Mouse (Mus musculus) cerebellum, adult (tissue): ENCODE measurements around the gene Efcab12.
"Not testable (repeated sequence)": the region's sequence is repeated elsewhere in the genome, so short reads cannot be mapped to it uniquely, and the experiment has no call there.

Source experiments
- ATAC-seq: cut with Nextera tagmentation; 2 replicates; pipeline ENCODE4 v1.9.2; 2017; ENCODE audit warnings: mild to moderate bottlenecking, moderate library complexity, mixed read lengths; ENCODE audit not compliant: insufficient number of reproducible peaks, low FRiP score, low TSS enrichment

The Efcab12 gene

GRCm38 (mm10) chr6:115838161-115838597, at the start of gene Efcab12:
Efcab12 (minus strand) TSS chr6:115838412.
- peak; percentile 97 for ATAC-seq

GRCm38 (mm10) chr6:115886894-115887293, 48.7 kb upstream of the Efcab12 start:
- no peak for ATAC-seq

- ATAC-seq: no peak
Observed at GRCm38 (mm10) chr6:115884018-115884417, 45.8 kb upstream of the Efcab12 start.

- ATAC-seq: no peak
Observed at GRCm38 (mm10) chr6:115880751-115881150, 42.5 kb upstream of the Efcab12 start.

- ATAC-seq: no peak
Observed at GRCm38 (mm10) chr6:115879736-115880135, 41.5 kb upstream of the Efcab12 start.

GRCm38 (mm10) chr6:115878694-115879093, 40.5 kb upstream of the Efcab12 start:
- no peak for ATAC-seq

- ATAC-seq: no peak
Observed at GRCm38 (mm10) chr6:115877239-115877638, 39.0 kb upstream of the Efcab12 start.

GRCm38 (mm10) chr6:115871318-115871717, 33.1 kb upstream of the Efcab12 start:
- ATAC-seq: not testable (repeated sequence)

GRCm38 (mm10) chr6:115867157-115867556, 28.9 kb upstream of the Efcab12 start:
- ATAC-seq: not testable (repeated sequence)

GRCm38 (mm10) chr6:115865246-115865645, 27.0 kb upstream of the Efcab12 start:
- ATAC-seq: no peak

- no peak for ATAC-seq
Observed at GRCm38 (mm10) chr6:115863340-115863841, 25.2 kb upstream of the Efcab12 start.

GRCm38 (mm10) chr6:115860027-115860556, 21.9 kb upstream of the Efcab12 start:
- ATAC-seq: no peak

GRCm38 (mm10) chr6:115859258-115859657, 21.0 kb upstream of the Efcab12 start:
- no peak for ATAC-seq

GRCm38 (mm10) chr6:115856361-115856745, 18.1 kb upstream of the Efcab12 start:
- no peak for ATAC-seq

GRCm38 (mm10) chr6:115855733-115856360, 17.6 kb upstream of the Efcab12 start:
- ATAC-seq: no peak

GRCm38 (mm10) chr6:115854432-115854831, 16.2 kb upstream of the Efcab12 start:
- ATAC-seq: no peak

GRCm38 (mm10) chr6:115853985-115854384, 15.8 kb upstream of the Efcab12 start:
- no peak for ATAC-seq

GRCm38 (mm10) chr6:115853091-115853813, 15.0 kb upstream of the Efcab12 start, which contains the start of the genes Mbd4 and Ift122:
Mbd4 (minus strand) TSS chr6:115853371.
Ift122 (plus strand) TSS chr6:115853470.
- peak; percentile 99 for ATAC-seq

GRCm38 (mm10) chr6:115852446-115853090, 14.4 kb upstream of the Efcab12 start:
- ATAC-seq: no peak

GRCm38 (mm10) chr6:115848598-115849304, 10.5 kb upstream of the Efcab12 start:
- no peak for ATAC-seq
